Mouse (Mus musculus) small intestine, adult 2 months (tissue): ENCODE results near the gene Spats2l. TPM values are rescaled to one million over a fixed set of nuclear protein-coding genes. Genes with fewer than 3 reads are reported as not detected.

Experiments
- H3K27ac ChIP-seq: fragments of 200-500 bp; 2 replicates; pipeline ENCODE4 v1.5.1; 2012; ENCODE audit warnings: low read depth, low read length, control low read depth, inconsistent platforms; ENCODE audit not compliant: insufficient read depth
- H3K27me3 ChIP-seq: fragments of 200-500 bp; 2 replicates; pipeline ENCODE4 v1.6.1; 2012; ENCODE audit warnings: mild to moderate bottlenecking, moderate library complexity, low read length, inconsistent platforms; ENCODE audit not compliant: control insufficient read depth, insufficient read depth
- H3K36me3 ChIP-seq: fragments of 200-500 bp; 2 replicates; pipeline ENCODE4 v1.6.1; 2012; ENCODE audit warnings: mild to moderate bottlenecking, low read length, control low read depth, inconsistent platforms; ENCODE audit not compliant: control insufficient read depth, insufficient read depth
- H3K4me1 ChIP-seq: fragments of 200-500 bp; 2 replicates; pipeline ENCODE4 v1.6.1; 2012; ENCODE audit warnings: low read length, inconsistent platforms, mixed read lengths; ENCODE audit not compliant: control insufficient read depth, insufficient read depth, insufficient read length
- H3K4me3 ChIP-seq: fragments of 200-500 bp; 2 replicates; pipeline ENCODE4 v1.5.1; 2012; ENCODE audit warnings: low read depth, mild to moderate bottlenecking, control low read depth, inconsistent platforms, low read length, moderate library complexity
- CTCF ChIP-seq: fragments of 200-500 bp; IDR thresholded peaks from 2 replicates; pipeline ENCODE4 v1.5.1; 2012; ENCODE audit warnings: low read depth, mild to moderate bottlenecking, control low read depth, inconsistent platforms, low read length, moderate library complexity, mixed read lengths; ENCODE audit not compliant: insufficient replicate concordance, insufficient read length; ENCODE audit errors: extremely low read depth
- POLR2A ChIP-seq: fragments of 200-500 bp; IDR thresholded peaks from 2 replicates; pipeline ENCODE4 v1.6.1; 2012; ENCODE audit warnings: low read depth, mild to moderate bottlenecking, control low read depth, inconsistent platforms, low read length, moderate library complexity
- WGBS: fragments of 180-500 bp; shearing (Covaris S2); methylation state at CpG from one replicate; pipeline ENCODE4 v1.1.7; 2018; 5-methylcytosine and 5-hydroxymethylcytosine counted together
- polyA plus RNA-seq: library from polyadenylated mRNA; depleted of rRNA; stranded (reverse); fragments of >200 nt; gene quantifications from 2 replicates; pipeline ENCODE4 v1.2.3, GENCODE M21; 2012

Spats2l gene
- polyA plus RNA-seq, 1 experiment, result 4.0 TPM

DNA sequence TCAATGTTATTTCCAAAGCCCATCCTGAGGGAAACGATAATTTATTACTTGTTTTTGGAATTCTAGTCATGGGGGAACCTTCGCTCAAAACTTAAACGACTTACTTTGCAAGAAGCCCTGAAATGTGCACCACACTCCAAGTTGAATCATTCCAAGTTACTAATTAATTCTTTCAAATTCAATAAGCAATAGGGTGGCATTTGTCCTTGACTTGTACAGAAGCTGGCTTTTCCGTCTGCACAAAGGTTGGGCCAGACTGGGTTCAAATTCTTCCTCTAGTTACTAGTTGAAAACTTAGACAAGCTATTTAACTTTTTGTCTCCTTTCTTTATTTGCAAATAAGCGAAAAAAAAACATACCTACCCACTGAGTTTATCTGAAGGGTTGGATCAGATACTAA, 636 bp upstream of the Spats2l start:
- no peak for TF ChIP-seq POLR2A
- no peak for TF ChIP-seq CTCF
- WGBS, result 72% methylated on average over 5 of the region's 5 CpGs
- no peaks in the 10 kb centered on the region for H3K36me3 ChIP-seq
- no peak overlapping the region for H3K4me3 ChIP-seq
- no peaks in the 10 kb centered on the region for H3K4me1 ChIP-seq
- no peak overlapping the region for H3K27ac ChIP-seq
- H3K27me3 ChIP-seq, result peaks cover 22% of the 10 kb centered on the region

DNA sequence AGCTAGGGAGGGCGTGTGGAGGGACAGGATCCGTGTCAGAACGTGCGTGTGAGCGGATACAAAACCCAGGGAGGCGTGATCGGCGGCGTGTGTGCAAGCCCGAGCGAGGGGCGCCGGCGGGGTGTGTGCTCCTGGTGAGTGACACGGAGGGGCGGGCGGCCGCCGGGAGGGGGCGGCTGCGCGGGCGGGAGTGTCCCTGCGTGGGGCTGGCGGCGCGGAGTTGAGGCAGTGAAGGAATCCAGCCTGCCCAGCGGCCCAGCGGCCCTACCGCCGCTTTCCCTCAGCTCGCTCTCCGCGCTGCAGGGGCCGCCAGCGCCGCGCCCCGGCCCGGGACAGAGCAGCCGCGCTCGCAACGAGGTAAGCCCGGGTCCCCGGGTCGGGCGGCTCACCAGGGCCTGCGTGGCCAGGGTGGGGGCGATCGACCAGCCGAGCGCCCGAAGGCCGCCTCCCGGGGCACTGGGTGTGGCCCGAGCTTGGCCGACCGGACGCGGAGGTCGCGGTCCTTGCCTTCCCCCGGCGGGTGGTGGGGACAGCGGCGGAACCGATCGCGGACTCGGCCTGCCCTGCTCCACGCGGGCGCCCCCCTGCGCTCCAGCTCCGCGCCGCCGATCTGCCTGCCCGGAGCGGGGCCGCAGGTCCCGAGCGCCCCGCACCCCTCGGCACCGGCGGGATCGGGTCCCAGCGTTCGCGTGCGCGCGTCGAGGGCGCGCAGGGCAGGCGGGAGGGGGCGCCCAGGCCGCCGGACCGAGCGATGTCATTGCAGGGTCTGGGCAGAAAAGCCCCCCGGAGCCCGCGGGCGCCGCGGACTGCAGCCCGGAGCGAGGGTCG, 920 bp downstream of the Spats2l start:
- Histone ChIP-seq H3K4me1 (no peaks in the 10 kb centered on the region), H3K27ac (0 out of 2 replicates have a peak overlapping the region, but pooled peaks have one; percentile 1), H3K27me3 (peaks cover 22% of the 10 kb centered on the region), H3K36me3 (no peaks in the 10 kb centered on the region), H3K4me3 (peak overlapping the region; percentile 56)
- WGBS, result under 1% methylated on average over 113 of the region's 113 CpGs
- TF ChIP-seq CTCF, result no peak
- no peak for TF ChIP-seq POLR2A

DNA sequence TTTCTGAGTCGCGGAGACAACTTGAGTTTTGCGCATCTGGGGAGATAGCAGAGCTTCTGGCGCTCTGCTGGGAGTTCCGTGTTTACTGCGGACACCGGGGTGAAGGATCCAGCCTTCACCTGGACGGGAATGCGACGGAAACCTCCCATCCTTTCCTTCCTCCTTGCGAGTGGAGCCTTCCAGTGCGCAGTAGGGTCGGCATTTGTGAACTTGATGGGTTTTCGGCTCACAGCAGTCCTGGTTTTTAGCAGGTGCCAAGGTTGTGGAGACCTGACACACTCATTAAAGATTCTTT, 1.5 kb downstream of the Spats2l start:
- TF ChIP-seq CTCF, result no peak
- no peak for TF ChIP-seq POLR2A
- WGBS, result 2% methylated on average over 14 of the region's 14 CpGs
- Histone ChIP-seq H3K27ac (no peak overlapping the region), H3K4me3 (peak overlapping the region; percentile 56), H3K4me1 (no peaks in the 10 kb centered on the region), H3K36me3 (no peaks in the 10 kb centered on the region), H3K27me3 (peaks cover 22% of the 10 kb centered on the region)

DNA sequence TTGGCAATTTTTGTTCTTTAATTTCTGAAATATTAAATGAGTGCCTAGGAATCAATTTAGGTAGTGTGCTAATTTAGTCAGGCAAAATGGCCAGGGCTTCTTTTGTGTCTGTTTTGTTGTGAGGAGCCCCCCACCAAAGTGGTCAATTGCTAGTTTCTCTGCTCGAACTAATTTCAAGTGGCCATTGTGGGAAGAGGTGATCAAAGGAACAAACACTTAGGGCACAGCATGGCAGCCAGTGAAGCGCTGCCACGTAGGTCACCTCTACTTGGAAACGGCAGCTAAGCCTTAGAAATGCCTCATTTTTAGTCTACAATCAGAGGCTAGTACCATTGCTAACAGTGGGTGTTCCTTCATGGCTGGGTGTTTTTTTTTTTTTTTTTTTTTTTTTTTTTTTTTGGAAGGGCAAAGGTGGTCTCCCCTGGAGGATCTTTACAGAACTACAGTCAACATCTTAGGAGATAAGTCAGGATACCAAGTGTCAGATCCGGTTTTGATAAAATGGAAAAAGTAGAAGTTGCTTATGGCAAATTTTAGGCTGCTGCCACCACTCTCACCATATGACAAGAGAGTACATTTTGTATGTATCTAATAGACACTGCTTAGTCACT, 2.8 kb downstream of the Spats2l start:
- no peak for TF ChIP-seq POLR2A
- no peak for TF ChIP-seq CTCF
- 82% methylated on average over 5 of the region's 5 CpGs for WGBS
- Histone ChIP-seq H3K27ac (no peak overlapping the region), H3K36me3 (no peaks in the 10 kb centered on the region), H3K4me1 (no peaks in the 10 kb centered on the region), H3K4me3 (no peak overlapping the region), H3K27me3 (peaks cover 22% of the 10 kb centered on the region)

DNA sequence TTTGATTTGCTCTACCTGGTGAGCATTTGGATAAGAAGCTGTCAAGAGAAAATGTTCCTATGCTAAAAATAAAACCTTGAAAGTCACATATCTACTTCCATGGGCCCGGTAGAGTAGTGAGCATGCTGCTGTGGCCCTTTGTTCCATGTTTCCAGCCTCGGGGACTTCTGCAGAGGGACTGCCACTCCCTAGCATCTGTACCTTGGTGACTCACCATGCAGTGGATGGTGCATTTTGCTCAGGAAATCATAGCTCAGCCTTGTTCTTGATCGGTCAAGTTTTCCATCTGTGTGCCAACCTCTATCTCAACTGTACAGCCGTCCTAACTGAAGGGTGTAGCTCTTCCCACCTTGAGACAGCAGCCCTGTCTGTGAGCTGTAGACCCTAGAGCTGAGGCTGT, 10.3 kb downstream of the Spats2l start:
- no peaks in the 10 kb centered on the region for H3K4me1 ChIP-seq
- WGBS, result 64% methylated on average over 4 of the region's 4 CpGs
- H3K27ac ChIP-seq, result no peak overlapping the region
- H3K27me3 ChIP-seq, result no peaks in the 10 kb centered on the region
- no peak overlapping the region for H3K4me3 ChIP-seq
- no peaks in the 10 kb centered on the region for H3K36me3 ChIP-seq
- no peak for TF ChIP-seq CTCF

DNA sequence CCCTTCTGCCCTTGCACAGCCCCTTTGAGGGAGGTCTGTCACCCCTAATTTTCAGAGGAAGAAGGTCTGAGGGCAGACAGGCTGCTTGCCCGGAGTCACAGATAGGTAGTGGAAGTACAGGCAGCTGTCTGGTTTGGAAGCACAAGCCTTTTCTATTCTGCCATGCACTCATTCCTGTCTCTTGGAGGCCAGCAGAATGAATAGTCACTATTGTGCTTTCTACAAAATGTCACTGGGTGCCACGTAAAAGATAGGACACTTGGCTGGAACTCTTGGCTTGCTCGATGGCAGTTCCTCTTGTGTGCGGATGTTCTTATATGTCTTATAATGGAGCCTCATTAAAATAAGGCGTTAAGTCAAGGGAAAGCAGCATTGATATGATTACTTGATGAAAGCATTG, 15.9 kb downstream of the Spats2l start:
- H3K27me3 ChIP-seq, result no peaks in the 10 kb centered on the region
- no peak overlapping the region for H3K27ac ChIP-seq
- no peaks in the 10 kb centered on the region for H3K36me3 ChIP-seq
- 85% methylated on average over 5 of the region's 5 CpGs for WGBS
- TF ChIP-seq CTCF, result no peak
- no peak for TF ChIP-seq POLR2A
- H3K4me3 ChIP-seq, result no peak overlapping the region
- no peaks in the 10 kb centered on the region for H3K4me1 ChIP-seq

DNA sequence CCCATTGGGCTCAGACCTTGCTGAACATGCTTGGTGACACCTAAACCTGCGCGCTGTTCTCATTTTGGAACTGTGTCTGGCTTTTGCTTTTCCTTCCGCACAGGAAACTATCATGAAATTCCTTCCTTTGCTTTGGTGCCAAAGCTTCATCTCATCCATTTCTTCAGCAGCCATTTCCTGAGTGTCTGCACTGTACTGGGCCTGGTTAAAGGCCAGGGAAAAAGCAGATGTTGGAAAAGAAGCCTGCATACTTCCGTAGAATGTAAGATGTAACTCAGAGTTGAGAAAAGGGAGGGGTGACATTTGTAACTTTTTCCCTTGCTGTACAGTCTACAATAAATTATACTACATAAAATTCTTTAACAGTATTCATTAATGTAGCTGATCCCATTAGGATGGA, 18.2 kb downstream of the Spats2l start:
- no peak overlapping the region for H3K4me3 ChIP-seq
- 84% methylated on average over 4 of the region's 4 CpGs for WGBS
- H3K27me3 ChIP-seq, result no peaks in the 10 kb centered on the region
- no peak for TF ChIP-seq POLR2A
- TF ChIP-seq CTCF, result no peak
- no peak overlapping the region for H3K27ac ChIP-seq
- no peaks in the 10 kb centered on the region for H3K4me1 ChIP-seq
- H3K36me3 ChIP-seq, result no peaks in the 10 kb centered on the region
